In the genomic region with DNA sequence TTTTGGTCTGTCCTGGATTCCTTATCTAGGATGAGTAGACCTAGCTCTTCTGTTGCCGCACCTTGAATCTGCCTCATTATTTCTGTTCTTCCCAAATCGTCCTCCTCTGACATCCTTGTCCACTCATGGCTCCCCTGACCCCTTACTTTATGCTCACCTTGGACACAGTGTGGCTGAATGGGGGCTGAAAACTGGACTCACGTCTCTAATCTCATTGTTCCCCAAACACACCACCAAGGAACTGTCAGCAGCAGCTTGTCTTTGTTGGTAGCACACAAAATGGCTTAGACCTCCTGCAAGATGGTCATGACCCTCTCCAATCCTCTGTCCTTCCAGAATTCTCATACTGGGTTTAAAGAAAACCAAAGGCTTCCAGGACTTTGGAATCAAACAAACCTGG, we compare ENCODE assay signal across 8 mouse cellular contexts. TPM values are rescaled to one million over a fixed set of nuclear protein-coding genes. Genes with fewer than 3 reads are reported as not detected.
A peak's percentile ranks its signal among the peaks of the same experiment; 100 is the strongest.
DNase-seq lines count a peak whose midpoint lies in the region; ATAC-seq lines count a peak whose summit lies in the region.

No protein-coding gene starts in this region.

- no peaks in the 10 kb centered on the region for H3K27me3 ChIP-seq in liver, embryonic 16.5 days (ENCODE audit: control insufficient read depth, insufficient read depth, low read depth, low read length)

- H3K4me1 ChIP-seq in liver, embryonic 16.5 days (ENCODE audit: control insufficient read depth, low read depth, low read length): peaks cover 26% of the 10 kb centered on the region

- H3K36me3 ChIP-seq in liver, embryonic 16.5 days (ENCODE audit: control insufficient read depth, insufficient read depth): no peaks in the 10 kb centered on the region

- no peak overlapping the region for H3K4me3 ChIP-seq in liver, embryonic 16.5 days (ENCODE audit: low read depth, low read length)

- 60% methylated on average over 3 of the region's 3 CpGs for WGBS in liver, embryonic 16.5 days (ENCODE audit: insufficient replicate concordance)

- no peak for ATAC-seq in liver, embryonic 16.5 days (ENCODE audit: low read depth)

- peak overlapping the region; percentile 80 for H3K27ac ChIP-seq in liver, embryonic 16.5 days (ENCODE audit: low read length)

- peak; percentile 91 for DNase-seq in heart, adult 11 months
- no peak for DNase-seq in heart, postnatal 4 days
- DNase-seq in testis, postnatal 14 days (ENCODE audit: low spot score): peak; percentile 3
- no peak for DNase-seq in testis, postnatal 10 days (ENCODE audit: low spot score)
- DNase-seq in thymus, postnatal 0 days (ENCODE audit: low spot score): no peak
- DNase-seq in embryo, embryonic 10 days (ENCODE audit: low spot score): no peak
- DNase-seq in frontal cortex, postnatal 10 days (ENCODE audit: low spot score in 2 of 2): no peak

- no peaks in the 10 kb centered on the region for H3K9me3 ChIP-seq in liver, embryonic 16.5 days (replicated peaks; ENCODE audit: control insufficient read depth, low read length)

- H3K9ac ChIP-seq in liver, embryonic 16.5 days (ENCODE audit: low read depth, low read length): no peak overlapping the region

- no peak overlapping the region for H3K4me2 ChIP-seq in liver, embryonic 16.5 days (ENCODE audit: low read depth, low read length)

RNA-seq across cellular contexts. Expression of gene Chd4, which starts 7.8 kb away (rescaled TPM):
- 100 to 1,000 TPM; 202 to 210 TPM for total RNA-seq in heart, postnatal 4 days (2021)
- 18.2 and 22.9 TPM in 2 replicates for polyA plus RNA-seq in liver, embryonic 16.5 days (2015; fragmentation: Nextera tagmentation; extraction: Ambion mirVana)
- polyA plus RNA-seq in thymus, postnatal 0 days (2015; fragmentation: Nextera tagmentation; extraction: Ambion mirVana): 70.0 and 84.9 TPM in 2 replicates

RNA-seq across cellular contexts. Expression of gene Lpar5, which starts 20.2 kb away (rescaled TPM):
- not detected for total RNA-seq in heart, postnatal 4 days (2021)
- polyA plus RNA-seq in liver, embryonic 16.5 days (2015; fragmentation: Nextera tagmentation; extraction: Ambion mirVana): 1.4 and 1.5 TPM in 2 replicates
- 3.5 and 4.2 TPM in 2 replicates for polyA plus RNA-seq in thymus, postnatal 0 days (2015; fragmentation: Nextera tagmentation; extraction: Ambion mirVana)

RNA-seq across cellular contexts. Expression of gene Acrbp, which starts 38.4 kb away (rescaled TPM):
- 1 to 10 TPM; 1.7 to 3.2 TPM for total RNA-seq in heart, postnatal 4 days (2021)
- 2.0 and 4.5 TPM in 2 replicates for polyA plus RNA-seq in liver, embryonic 16.5 days (2015; fragmentation: Nextera tagmentation; extraction: Ambion mirVana)
- 9.2 and 10.2 TPM in 2 replicates for polyA plus RNA-seq in thymus, postnatal 0 days (2015; fragmentation: Nextera tagmentation; extraction: Ambion mirVana)

RNA-seq across cellular contexts. Expression of gene Nop2, which starts 43.8 kb away (rescaled TPM):
- 10 to 100 TPM; 24.4 to 25.3 TPM for total RNA-seq in heart, postnatal 4 days (2021)
- polyA plus RNA-seq in liver, embryonic 16.5 days (2015; fragmentation: Nextera tagmentation; extraction: Ambion mirVana): 25.2 and 25.3 TPM in 2 replicates
- polyA plus RNA-seq in thymus, postnatal 0 days (2015; fragmentation: Nextera tagmentation; extraction: Ambion mirVana): 53.9 and 60.7 TPM in 2 replicates

RNA-seq across cellular contexts. Expression of gene Ing4, which starts 48.4 kb away (rescaled TPM):
- total RNA-seq in heart, postnatal 4 days (2021): 10 to 100 TPM; 40.8 to 43.6 TPM
- 27.6 and 32.4 TPM in 2 replicates for polyA plus RNA-seq in liver, embryonic 16.5 days (2015; fragmentation: Nextera tagmentation; extraction: Ambion mirVana)
- polyA plus RNA-seq in thymus, postnatal 0 days (2015; fragmentation: Nextera tagmentation; extraction: Ambion mirVana): 113 and 118 TPM in 2 replicates

Comparison
In these comparisons a context has a peak if more than half of its experiments do, and no peak if none do; other contexts are left out.
1. DNase-seq: peak in heart, adult 11 months (single experiment) and testis, postnatal 14 days (single experiment); none in heart, postnatal 4 days (single experiment), testis, postnatal 10 days (single experiment), thymus, postnatal 0 days (single experiment), embryo, embryonic 10 days (single experiment) and frontal cortex, postnatal 10 days (0 of 2).